Mouse (Mus musculus) R1 (cell line): ENCODE data around the gene Yipf7.
A peak's percentile ranks its signal among the peaks of the same experiment; 100 is the strongest.

ENCODE experiments used
- DNase-seq: peaks from one replicate; pipeline ENCODE4 v3.0.0-alpha.2; 2018; ENCODE audit warnings: low read depth, low spot score

Gene Yipf7

GRCm38 (mm10) chr5:69542489-69542888, at the start of gene Yipf7:
Yipf7 (minus strand) TSS chr5:69542648.
- no peak for DNase-seq

- peak; percentile 95 for DNase-seq
Observed at GRCm38 (mm10) chr5:69591640-69592461, 49.4 kb upstream of the Yipf7 start, which contains the start of gene Gnpda2. Gnpda2 (minus strand) TSS chr5:69592340.

GRCm38 (mm10) chr5:69557404-69557935, 15.0 kb upstream of the Yipf7 start:
- DNase-seq, result peak; percentile 33

GRCm38 (mm10) chr5:69556628-69557403, 14.4 kb upstream of the Yipf7 start, which contains the start of gene Guf1:
Guf1 (plus strand) TSS chr5:69556923.
- DNase-seq, result peak; percentile 92

GRCm38 (mm10) chr5:69541680-69542079, 768 bp downstream of the Yipf7 start:
- DNase-seq, result no peak

- no peak for DNase-seq
Observed at GRCm38 (mm10) chr5:69523944-69524343, 18.5 kb downstream of the Yipf7 start.

- no peak for DNase-seq
Observed at GRCm38 (mm10) chr5:69522064-69522463, 20.4 kb downstream of the Yipf7 start.

GRCm38 (mm10) chr5:69520661-69521278, 21.7 kb downstream of the Yipf7 start:
- DNase-seq, result peak; percentile 54

GRCm38 (mm10) chr5:69512203-69512602, 30.2 kb downstream of the Yipf7 start:
- DNase-seq, result no peak

- DNase-seq, result no peak
Observed at GRCm38 (mm10) chr5:69511631-69512030, 30.8 kb downstream of the Yipf7 start.

GRCm38 (mm10) chr5:69507045-69507444, 35.4 kb downstream of the Yipf7 start:
- DNase-seq, result no peak

GRCm38 (mm10) chr5:69489046-69489445, 53.4 kb downstream of the Yipf7 start:
- DNase-seq, result peak; percentile 94

GRCm38 (mm10) chr5:69467520-69467919, 74.9 kb downstream of the Yipf7 start:
- no peak for DNase-seq
